In genomic region chr13:36695516-36696201, GRCm38 (mm10) we compare ENCODE assay signal across 9 mouse cellular contexts. TPM values are rescaled to one million over a fixed set of nuclear protein-coding genes. Genes with fewer than 3 reads are reported as not detected.
DNase-seq lines count a peak whose midpoint lies in the region; ATAC-seq lines count a peak whose summit lies in the region.
"Had no signal": no experiment of that assay in that cellular context is flagged by ENCODE, and none has a peak within 500 bp of the region (broad histone marks: within the 10 kb centered on the region; RNA-seq: fewer than 3 reads in every experiment).

No protein-coding gene starts in this region.

- no peaks in the 10 kb centered on the region for H3K4me1 ChIP-seq in neural tube, embryonic 15.5 days
- H3K4me1 ChIP-seq: limb, embryonic 15.5 days had no signal

- H3K27me3 ChIP-seq in neural tube, embryonic 15.5 days (replicated peaks), result no peaks in the 10 kb centered on the region
- H3K27me3 ChIP-seq: limb, embryonic 15.5 days had no signal

- no peak overlapping the region for H3K4me3 ChIP-seq in neural tube, embryonic 15.5 days (replicated peaks)
- H3K4me3 ChIP-seq: limb, embryonic 15.5 days had no signal

- DNase-seq in ovary, postnatal 36 days (ENCODE audit: low spot score), result peak; percentile 15
- DNase-seq in ovary, postnatal 10 days (ENCODE audit: low spot score), result no peak
- peak; percentile 64 to 71 for DNase-seq in cerebellum, postnatal 10 days
- peak; percentile 18 to 20 for DNase-seq in right cerebral cortex, postnatal 36 days (ENCODE audit: low spot score in 2 of 2)
- no peak for DNase-seq in gastrocnemius, postnatal 4 days (ENCODE audit: low spot score in 2 of 2)
- no peak for DNase-seq in neural tube, embryonic 10.5 days (ENCODE audit: extremely low spot score, low spot score)

- no peak overlapping the region for H3K4me2 ChIP-seq in neural tube, embryonic 15.5 days
- H3K4me2 ChIP-seq: limb, embryonic 15.5 days had no signal

- H3K36me3 ChIP-seq in neural tube, embryonic 15.5 days, result no peaks in the 10 kb centered on the region
- H3K36me3 ChIP-seq: limb, embryonic 15.5 days had no signal

- no peak overlapping the region for H3K27ac ChIP-seq in neural tube, embryonic 15.5 days (replicated peaks)
- H3K27ac ChIP-seq: limb, embryonic 15.5 days had no signal

- peak; percentile 64 to 73 for ATAC-seq in hematopoietic stem cell, adult 5-6 weeks (replicated peaks in 1 of 2; ENCODE audit: insufficient read depth in 1 of 2, low FRiP score in 2 of 2, low TSS enrichment in 1 of 2, low read depth in 1 of 2, poor library complexity in 2 of 2, severe bottlenecking in 2 of 2)
- no peak for ATAC-seq in neural tube, embryonic 15.5 days (ENCODE audit: low FRiP score)

- WGBS in neural tube, embryonic 15.5 days, result 68% methylated on average over 7 of the region's 7 CpGs

- H3K9ac ChIP-seq in neural tube, embryonic 15.5 days (replicated peaks), result no peak overlapping the region
- H3K9ac ChIP-seq: limb, embryonic 15.5 days had no signal

- no peaks in the 10 kb centered on the region for H3K9me3 ChIP-seq in neural tube, embryonic 15.5 days (replicated peaks)
- H3K9me3 ChIP-seq: limb, embryonic 15.5 days had no signal

RNA-seq across cellular contexts. Expression of gene Nrn1, which starts 39.3 kb away (rescaled TPM):
- total RNA-seq in hematopoietic stem cell, adult 5-6 weeks (2017), result not detected in 2 replicates
- 1 to 10 TPM; 3.2 to 6.2 TPM for total RNA-seq in gastrocnemius, postnatal 4 days (2021)
- 59.0 and 71.6 TPM in 2 replicates for polyA plus RNA-seq in neural tube, embryonic 15.5 days (2015; fragmentation: Nextera tagmentation; extraction: Ambion mirVana)

Comparison
In these comparisons a context has a peak if more than half of its experiments do, and no peak if none do; other contexts are left out.
1. DNase-seq: peak in ovary, postnatal 36 days (single experiment), cerebellum, postnatal 10 days (2 of 2) and right cerebral cortex, postnatal 36 days (2 of 2); none in ovary, postnatal 10 days (single experiment), gastrocnemius, postnatal 4 days (0 of 2) and neural tube, embryonic 10.5 days (single experiment).